Mouse (Mus musculus) retina, postnatal 1 day (tissue): ENCODE data around the gene Tekt1.
"Not testable (repeated sequence)": the region's sequence is repeated elsewhere in the genome, so short reads cannot be mapped to it uniquely, and the experiment has no call there.

ENCODE experiments used
- DNase-seq: peaks from one replicate; pipeline ENCODE4 v3.0.0-alpha.2; 2012

Tekt1 gene

DNA sequence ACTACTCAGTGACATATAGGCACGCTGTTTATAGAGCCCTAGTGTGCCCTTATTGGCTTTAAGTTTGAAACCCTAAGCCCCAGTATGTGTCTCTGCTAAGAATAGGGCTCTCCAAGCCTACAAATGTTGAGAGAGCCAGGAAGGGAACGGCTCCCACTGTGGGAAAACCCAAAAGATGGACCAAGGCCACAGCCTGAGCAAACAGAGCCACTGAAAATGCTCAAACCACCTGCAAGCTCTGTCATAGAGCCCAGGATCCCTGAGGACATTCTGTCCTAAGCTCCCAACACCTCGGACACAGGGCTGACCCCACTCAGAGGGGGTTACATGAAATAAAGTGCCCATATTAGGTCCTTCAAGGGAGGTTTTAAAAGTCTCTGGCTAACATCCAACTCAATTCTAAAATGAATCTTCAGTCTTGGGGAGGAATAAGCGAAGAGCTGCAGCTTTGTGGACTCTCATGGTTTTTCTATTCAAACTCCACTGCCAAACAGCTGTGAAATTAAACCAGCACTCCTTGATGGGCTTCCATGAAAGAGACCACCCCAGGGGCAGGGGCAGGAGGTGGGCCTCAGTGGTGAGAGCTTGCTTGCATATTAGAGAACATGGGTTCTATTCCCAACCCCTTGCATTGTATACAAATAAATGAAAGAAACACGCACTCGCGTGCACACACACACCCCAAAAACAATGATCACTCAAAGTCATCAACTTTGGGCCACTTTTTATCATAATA, 27.3 kb upstream of the Tekt1 start:
- DNase-seq = no peak

DNA sequence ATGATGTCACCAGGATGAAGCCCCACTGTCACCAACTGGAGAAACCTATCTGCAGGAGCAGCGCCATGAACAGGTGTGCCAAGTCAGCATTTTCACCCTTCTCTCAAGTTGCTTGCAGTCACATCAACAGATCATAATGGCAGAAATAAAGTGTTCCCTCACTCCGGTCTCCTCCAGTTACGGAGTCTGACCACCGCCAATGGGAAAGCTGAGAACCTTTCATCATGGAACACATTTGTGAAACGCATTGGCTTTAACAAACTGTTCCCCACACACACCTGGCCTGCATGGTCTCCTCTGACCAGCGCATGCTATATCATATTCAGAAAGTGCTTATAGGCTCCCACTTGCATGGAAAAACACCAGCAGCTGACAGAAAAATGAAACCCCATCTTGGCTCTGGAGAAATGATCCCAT, 25.9 kb upstream of the Tekt1 start:
- no peak for DNase-seq

- DNase-seq = no peak
Measured at GRCm38 (mm10) chr11:72379351-72379750, 17.1 kb upstream of the Tekt1 start.

DNA sequence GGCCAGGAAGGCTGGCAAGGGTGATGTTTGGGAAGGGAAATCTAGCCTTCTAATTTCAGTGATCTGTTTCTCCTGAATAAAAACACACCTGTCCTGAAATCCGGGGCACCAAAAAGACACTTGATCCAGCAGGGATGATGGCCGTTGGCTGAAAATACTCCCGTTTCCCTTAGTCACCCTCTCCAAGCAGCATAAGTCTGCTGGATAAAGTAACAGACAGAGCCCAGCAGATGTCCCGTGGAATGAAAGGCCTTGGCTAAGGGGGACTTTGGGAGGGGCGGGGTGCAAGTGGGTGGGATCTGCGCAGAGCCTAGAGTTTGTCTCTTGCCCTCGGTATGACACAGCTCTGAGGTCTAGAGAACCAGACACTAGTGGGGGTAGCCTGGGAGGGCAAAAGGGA, 16.0 kb upstream of the Tekt1 start:
- no peak for DNase-seq

- DNase-seq = no peak
Measured at GRCm38 (mm10) chr11:72376562-72376961, 14.3 kb upstream of the Tekt1 start.

GRCm38 (mm10) chr11:72369904-72370672, 7.8 kb upstream of the Tekt1 start:
- peak; percentile 11 for DNase-seq

DNA sequence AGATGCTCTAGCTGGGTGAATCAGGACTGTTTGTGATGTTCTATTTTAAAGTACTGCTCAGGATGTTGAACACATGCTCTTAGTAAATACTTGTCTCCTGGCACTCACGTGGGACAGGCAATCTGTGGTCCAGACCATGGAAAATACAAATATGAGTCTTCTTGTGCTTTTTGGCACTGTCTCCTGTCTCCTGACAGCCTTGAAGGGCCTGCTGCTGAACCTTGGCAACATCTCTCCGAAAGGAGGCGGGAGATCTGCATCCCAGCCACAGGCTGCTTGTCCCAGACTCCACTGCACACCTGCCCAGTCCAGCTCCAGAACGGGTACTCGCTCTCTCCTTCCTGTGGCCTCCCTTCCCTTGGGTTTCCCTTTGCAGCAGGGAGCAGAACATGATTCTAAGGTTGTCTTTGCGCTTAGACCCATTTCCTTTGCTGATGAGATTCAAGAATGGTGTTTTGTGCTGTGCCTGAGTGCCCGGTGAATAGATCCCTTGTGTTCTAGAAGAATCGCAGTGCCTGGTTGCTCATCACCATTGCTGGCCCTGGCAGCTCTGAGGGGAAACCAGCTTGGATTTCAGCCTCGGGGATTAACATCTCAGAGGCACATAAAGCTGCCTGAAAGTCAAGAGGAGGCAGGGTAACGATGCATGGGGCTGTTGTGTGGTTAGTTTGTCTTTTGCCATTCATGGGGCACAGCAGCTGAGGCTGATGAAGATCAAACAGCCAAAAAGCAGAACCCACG, 5.9 kb upstream of the Tekt1 start:
- no peak for DNase-seq

- no peak for DNase-seq
Measured at GRCm38 (mm10) chr11:72366126-72366525, 3.9 kb upstream of the Tekt1 start.

DNA sequence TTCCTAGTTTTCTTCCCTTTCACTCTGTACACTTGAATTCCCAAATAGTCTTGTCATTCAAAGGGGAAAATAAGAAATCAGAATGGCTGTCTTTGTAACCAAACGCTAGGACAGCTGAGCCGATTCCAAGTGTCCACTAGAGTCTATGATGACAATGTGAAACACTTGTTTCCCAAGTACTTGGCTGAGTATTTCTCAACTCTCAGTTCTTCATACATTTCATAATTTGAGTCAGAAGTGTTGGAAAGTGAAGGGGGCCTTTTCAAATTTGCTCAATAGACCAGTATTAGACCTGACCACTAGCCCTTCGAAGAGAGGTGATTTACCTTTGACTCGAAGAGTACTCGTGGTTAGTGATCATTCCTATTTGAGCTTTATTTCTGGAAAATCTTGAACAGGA, 2.3 kb upstream of the Tekt1 start:
- DNase-seq = no peak

- peak; percentile 21 for DNase-seq
Measured at GRCm38 (mm10) chr11:72363523-72364240, 1.4 kb upstream of the Tekt1 start.

GRCm38 (mm10) chr11:72361385-72362346, 576 bp downstream of the Tekt1 start:
- peak; percentile 96 for DNase-seq

DNA sequence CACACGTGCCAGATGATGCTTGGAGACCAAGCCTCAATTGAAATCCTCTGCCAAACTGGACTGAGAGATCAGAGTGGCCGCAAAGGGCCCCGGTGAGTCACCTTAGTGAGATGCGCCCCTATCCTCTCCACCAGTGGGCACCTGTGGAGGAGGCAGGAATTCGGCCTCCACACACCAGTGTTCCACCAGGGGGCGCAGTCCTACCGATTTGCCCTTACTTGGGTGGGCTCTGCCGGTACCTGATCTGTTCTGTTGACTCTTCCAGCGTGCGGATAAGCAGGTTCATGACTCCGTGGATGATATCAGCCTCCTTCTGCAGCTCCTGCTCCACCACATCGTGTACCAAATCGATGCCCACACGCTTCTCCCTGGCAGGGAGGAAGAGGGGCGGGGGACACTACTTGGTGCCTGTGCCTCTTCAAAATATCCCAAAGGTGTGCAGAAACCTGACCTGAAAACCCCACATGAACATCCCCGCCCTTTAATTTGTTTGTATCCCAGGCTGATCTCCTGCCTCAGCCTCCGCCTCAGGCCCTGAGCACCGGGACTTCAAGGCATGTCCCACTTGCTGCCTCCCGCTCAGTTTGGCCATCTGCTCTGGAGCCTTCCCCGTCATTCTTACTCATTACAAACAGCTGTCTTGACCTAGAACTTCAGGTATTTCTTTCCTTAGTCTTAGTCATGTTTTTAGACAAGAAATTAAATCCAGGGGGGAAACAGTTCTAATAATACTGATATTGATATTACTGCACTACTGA, 7.1 kb downstream of the Tekt1 start:
- peak; percentile 80 for DNase-seq

GRCm38 (mm10) chr11:72353186-72353585, 9.1 kb downstream of the Tekt1 start:
- DNase-seq = no peak

GRCm38 (mm10) chr11:72352272-72352671, 10.0 kb downstream of the Tekt1 start:
- DNase-seq = no peak

DNA sequence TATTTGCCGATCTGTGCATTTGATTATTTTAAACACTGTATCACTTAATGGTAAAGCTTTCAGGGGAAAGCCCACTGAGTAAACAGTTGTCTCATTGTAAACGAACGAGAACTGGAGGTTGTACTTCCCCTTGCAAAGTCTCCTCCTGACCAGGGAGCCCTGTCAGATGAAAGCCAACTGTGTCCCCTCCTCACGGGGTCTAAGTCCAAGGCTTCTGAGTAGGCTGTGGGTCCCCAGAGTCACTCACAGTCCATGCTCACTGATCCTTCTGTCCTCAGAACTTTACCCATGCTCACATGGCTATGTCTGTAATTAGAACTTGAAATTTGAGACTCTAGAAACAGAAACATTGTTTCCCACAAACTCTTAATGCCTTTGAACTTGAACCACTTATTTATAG, 12.6 kb downstream of the Tekt1 start:
- DNase-seq = no peak

GRCm38 (mm10) chr11:72349016-72349415, 13.2 kb downstream of the Tekt1 start:
- DNase-seq = no peak

DNA sequence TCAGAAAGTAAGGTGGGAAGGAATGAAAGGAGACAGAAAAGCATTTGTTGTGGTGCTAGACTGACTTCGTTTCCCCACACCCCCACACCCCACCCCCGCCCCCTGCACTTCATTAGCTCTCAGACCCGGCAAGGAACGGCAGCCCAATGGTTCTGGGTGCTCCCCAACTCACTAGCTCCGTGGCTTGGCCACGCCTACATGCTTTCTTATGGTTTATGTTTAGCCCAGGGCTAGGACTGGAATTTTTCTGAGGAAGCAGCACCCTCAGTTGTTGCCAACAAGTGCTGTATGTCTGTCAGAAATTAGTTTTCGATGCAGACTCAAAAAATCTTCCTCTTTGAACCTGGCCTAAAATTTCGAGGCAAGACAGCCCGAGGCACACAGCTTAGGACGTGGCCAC, 13.7 kb downstream of the Tekt1 start:
- DNase-seq = no peak

DNA sequence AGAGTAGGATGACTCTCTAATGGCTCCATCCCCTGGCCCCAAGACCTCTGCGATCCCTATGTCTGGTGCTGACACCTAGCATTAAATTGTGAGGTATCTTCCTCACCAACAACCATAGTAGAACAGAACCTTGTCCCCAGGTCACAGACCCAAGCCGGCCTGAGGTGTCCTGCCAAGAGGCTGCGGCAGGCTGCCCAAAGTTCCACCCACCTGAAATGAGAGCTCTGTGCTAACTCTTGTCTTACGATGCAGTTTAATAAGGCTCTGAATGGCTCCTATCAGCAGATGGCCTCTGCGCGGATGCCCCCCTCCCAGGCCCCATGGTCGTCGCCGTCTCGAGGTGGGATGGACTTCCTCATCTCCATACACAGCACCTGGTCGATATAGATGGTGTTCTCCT, 17.8 kb downstream of the Tekt1 start:
- no peak for DNase-seq

GRCm38 (mm10) chr11:72343904-72344303, 18.3 kb downstream of the Tekt1 start:
- DNase-seq = peak; percentile 70

GRCm38 (mm10) chr11:72343238-72343625, 19.0 kb downstream of the Tekt1 start:
- not testable (repeated sequence) for DNase-seq
